Mouse (Mus musculus) kidney, postnatal 14 days (tissue): ENCODE measurements around the gene Sod2.
"Not testable (repeated sequence)": the region's sequence is repeated elsewhere in the genome, so short reads cannot be mapped to it uniquely, and the experiment has no call there.

Experiments
- DNase-seq: peaks from one replicate; pipeline ENCODE4 v3.0.0; 2022; ENCODE audit warnings: mixed read lengths

Sod2 gene

DNA sequence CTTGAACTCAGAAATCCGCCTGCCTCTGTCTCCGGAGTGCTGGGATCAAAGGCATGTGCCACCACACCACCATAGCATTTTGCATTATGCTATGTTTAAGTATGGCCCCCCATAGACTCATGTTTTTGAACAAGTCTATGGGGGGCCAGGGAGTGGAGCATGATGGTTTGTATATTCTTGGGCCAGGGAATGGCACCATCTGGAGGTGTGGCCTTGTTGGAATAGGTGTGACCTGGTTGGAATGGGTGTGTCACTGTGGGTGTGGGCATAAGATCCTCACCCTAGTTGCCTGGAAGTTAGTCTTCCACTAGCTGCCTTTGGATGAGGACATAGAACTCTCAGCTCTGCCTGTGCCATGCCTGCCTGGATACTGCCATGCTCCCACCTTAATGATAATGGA is at the start of gene Sod2:
Sod2 (plus strand) TSS at position 301 of the 400 bp plus-strand sequence.
- not testable (repeated sequence) for DNase-seq

GRCm38 (mm10) chr17:12959377-12959776 is 47.3 kb upstream of the Sod2 start:
- DNase-seq: not testable (repeated sequence)

DNA sequence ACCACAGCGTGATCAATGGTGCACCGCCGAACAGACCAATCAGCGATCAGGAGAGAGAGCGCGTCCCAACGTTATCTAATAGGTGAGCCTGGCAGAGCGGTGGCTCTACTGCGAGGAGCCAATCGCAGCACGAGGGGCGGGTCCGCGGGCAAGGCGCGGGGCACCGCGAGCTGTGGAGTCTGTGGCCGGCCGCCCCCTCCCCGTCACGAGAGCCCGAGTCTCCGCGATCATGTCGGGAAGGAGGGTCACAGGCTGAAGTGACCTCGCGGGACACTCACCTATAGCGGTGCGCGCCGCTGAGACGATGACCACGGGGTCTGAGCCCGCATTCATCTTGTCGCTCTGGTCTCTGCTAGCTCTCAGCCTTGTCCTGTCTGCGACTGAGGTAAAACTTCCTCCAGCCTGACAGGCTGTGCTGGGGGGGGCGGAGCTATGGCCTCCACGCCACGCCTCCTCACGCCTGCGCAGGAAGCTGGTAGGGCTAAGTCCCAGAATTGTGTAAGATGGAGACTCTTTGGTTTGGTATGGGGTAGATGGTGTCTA is 46.2 kb upstream of the Sod2 start, which contains the start of gene Acat2:
Acat2 (minus strand) TSS at position 417 of the 543 bp plus-strand sequence.
- peak; percentile 95 for DNase-seq

DNA sequence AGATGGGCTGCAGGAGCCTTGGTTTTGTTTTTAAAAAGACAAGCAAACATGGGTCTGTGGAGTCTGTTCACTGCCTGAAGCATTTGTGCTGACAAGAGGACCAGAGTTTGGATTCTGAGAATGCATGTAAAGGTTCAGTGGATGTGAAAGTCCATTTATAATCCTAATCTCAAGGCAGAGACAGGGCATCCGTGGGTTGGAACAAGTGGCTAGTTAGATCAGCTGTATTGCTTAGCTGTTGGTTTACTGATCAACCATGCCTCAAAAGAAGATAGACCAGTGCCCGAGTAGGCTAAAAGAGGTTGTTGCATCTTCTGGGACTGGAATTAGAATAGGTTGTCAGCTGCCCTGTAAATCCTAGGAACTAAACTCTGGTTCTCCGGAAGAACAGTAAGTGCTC is 43.2 kb upstream of the Sod2 start:
- DNase-seq: peak; percentile 29

DNA sequence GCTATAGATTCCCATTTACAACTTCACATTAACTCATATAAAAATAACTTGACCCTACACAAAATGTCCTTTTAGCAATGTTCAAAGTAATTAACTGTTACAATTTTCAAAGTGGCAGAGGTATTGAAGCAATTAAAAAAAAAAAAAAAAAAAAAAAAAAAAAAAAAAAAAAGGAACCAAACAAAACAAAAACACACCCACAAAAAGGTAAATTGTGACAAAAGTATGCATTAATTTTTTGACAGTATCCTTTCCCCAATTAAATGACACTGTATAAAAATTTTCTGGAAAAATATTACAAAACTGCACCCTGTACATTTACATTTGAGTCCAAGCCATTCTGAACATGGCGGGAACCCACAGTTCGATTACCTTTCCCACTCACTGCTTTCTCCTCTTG is 39.5 kb upstream of the Sod2 start:
- no peak for DNase-seq

DNA sequence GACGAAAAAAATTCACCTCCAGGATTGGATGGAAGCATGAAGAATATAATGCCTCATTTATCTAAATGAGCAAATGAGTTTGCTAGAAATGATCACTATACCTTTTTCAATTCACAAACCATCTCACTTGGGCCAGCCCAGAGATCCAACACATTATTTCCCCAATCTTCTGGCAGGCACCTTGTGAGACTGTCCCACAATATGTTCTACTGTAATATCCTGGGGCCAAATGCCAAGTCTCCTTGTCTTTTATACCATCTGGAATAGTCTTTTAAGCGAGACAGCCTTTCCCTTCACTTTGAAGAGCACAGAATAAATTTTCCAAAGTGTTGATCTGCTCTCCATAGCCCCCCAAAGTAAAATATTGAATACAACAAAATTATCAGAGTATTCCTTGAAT is 32.8 kb upstream of the Sod2 start:
- DNase-seq: no peak

- DNase-seq: no peak
Observed at GRCm38 (mm10) chr17:12978546-12978945, 28.1 kb upstream of the Sod2 start.

GRCm38 (mm10) chr17:12983988-12984387 is 22.7 kb upstream of the Sod2 start:
- DNase-seq: no peak

DNA sequence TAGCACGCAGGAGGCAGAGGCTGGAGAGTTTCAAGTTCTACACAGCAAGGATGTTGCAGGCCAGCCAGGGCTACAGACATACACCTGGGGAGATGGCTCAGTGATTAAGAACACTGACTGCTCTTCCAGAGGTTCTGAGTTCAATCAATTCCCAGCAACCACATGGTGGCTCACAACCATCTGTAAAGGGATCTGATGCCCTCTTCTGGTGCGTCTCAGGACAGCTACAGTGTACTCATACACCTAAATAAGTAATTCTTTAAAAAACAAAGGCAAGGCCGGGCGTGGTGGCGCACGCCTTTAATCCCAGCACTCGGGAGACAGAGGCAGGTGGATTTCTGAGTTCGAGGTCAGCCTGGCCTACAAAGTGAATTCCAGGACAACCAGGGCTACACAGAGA is 18.6 kb upstream of the Sod2 start:
- DNase-seq: not testable (repeated sequence)

GRCm38 (mm10) chr17:12990567-12991145 is 16.0 kb upstream of the Sod2 start:
- DNase-seq: no peak

GRCm38 (mm10) chr17:12991194-12991634 is 15.4 kb upstream of the Sod2 start:
- DNase-seq: peak; percentile 34

DNA sequence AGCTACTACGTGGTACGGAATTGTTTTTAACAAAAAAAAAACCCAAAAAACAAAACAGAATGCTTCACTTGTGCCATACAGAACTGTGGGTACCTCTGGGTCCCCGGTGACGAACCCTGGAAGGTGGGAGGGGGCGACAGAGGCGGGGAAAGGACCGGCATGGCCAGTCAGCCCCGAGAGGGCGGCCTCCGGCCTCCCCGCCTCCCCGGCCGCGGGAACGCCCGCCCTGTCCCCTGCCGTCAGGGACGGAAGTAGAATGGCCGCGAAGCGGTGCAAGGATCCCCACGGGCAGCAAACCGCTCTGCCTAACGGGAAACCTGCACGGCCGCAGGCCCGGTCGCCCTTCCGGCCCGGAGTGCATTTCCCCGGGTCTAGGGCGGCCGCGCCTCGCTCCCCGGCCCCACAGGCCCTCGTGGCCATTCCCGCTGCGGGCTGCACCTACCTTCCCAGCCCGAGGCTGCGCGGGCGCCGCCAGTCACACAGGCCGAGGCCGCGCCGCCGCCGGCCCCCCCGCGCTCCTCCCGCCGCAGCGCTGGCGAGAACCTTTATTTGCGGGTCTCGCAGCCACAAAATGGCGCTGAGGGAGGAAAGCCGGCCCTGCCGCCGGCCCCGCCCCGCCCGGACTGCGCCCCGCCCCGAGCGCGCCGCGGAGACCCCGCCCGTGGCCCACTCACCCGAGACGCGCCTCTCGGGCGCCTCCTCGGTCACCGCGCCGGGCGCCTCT is 14.8 kb upstream of the Sod2 start:
- DNase-seq: peak; percentile 95

- peak; percentile 98 for DNase-seq
Observed at GRCm38 (mm10) chr17:12992470-12992991, 14.1 kb upstream of the Sod2 start.

- DNase-seq: no peak
Observed at GRCm38 (mm10) chr17:12994069-12994468, 12.6 kb upstream of the Sod2 start, which contains the start of gene Wtap. TSS of gene Wtap (minus strand) at chr17:12994169.

- peak; percentile 80 for DNase-seq
Observed at GRCm38 (mm10) chr17:12996345-12996744, 10.3 kb upstream of the Sod2 start.

DNA sequence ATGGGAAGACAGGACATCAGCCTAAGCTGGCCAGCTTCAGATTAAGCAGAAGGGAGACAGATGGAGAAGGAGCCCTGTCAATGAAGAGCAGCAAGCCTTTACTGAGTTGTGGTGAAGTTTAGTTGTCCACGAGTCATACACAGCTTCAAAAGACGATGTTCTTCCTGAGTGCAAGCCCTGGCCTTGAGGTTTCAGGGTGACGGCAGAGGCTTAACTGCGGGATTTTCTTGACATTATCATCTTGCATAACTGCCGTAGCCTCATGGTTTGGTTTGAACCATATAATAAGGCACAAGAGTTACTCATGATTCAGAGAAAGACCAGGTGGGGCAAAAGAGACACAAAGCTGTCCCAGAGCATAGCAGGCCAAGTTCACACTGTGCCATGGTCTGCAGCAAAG is 8.8 kb upstream of the Sod2 start:
- no peak for DNase-seq

DNA sequence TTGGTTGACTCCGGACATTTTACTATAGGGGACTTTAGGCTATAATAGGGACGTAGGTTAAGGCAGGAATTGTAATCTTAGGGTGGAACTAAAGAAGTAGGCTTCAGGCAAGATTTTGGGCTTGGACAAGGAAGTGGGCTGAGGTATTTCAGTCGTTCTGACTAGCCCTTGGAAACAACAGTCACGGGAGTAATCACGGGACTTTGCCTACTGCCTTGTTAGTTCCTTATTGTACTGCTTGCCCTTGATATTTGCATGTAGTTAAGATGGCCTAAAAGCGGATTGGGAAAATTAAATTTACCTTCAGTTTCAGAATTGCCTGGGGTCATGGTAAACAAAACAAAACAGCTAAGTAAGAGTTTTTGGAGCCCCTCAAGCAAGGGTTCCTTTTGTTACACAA is 7.6 kb upstream of the Sod2 start:
- DNase-seq: no peak

- not testable (repeated sequence) for DNase-seq
Observed at GRCm38 (mm10) chr17:13002243-13002642, 4.4 kb upstream of the Sod2 start.

GRCm38 (mm10) chr17:13004436-13004835 is 2.2 kb upstream of the Sod2 start:
- not testable (repeated sequence) for DNase-seq

DNA sequence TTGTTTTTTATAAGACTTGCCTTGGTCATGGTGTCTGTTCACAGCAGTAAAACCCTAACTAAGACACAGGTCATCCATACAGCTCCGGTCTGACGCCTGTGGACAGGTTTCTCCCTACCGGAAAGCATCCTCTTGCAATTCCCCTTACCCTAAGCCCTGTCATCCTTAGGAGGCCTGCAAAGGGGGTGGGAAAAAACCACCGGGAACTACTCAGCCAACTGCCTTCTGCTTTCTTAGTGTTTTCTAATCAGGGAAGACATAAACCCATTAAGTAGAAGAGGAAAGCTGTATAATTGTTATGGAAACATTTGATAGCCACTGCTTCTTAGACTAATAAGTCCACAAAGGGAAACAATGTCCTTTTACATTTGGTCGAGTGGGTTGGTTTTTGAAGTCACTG is 338 bp downstream of the Sod2 start:
- DNase-seq: no peak

DNA sequence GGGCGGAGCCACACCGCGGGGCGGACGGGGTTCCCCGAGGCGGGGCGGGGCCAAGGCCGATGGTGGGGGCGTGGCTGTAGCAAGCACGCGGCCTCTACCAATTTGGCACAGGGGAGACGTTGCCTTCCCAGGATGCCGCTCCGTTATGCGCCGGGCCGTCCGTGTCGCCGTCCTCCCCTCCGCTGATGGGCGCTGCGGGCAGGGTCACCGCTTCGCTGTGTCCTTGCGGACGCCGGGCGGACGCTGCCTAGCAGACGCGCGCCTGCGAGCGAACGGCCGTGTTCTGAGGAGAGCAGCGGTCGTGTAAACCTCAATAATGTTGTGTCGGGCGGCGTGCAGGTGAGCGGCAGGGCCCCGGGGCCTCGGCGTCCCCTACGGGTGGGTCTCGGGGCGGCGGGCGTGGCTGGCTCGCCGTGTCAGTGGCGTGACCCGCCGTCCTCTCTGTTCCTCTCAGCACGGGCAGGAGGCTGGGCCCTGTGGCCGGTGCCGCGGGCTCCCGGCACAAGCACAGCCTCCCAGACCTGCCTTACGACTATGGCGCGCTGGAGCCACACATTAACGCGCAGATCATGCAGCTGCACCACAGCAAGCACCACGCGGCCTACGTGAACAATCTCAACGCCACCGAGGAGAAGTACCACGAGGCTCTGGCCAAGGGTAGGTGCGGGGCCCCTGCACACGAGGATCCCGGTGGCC is 1.2 kb downstream of the Sod2 start:
- peak; percentile 99 for DNase-seq

DNA sequence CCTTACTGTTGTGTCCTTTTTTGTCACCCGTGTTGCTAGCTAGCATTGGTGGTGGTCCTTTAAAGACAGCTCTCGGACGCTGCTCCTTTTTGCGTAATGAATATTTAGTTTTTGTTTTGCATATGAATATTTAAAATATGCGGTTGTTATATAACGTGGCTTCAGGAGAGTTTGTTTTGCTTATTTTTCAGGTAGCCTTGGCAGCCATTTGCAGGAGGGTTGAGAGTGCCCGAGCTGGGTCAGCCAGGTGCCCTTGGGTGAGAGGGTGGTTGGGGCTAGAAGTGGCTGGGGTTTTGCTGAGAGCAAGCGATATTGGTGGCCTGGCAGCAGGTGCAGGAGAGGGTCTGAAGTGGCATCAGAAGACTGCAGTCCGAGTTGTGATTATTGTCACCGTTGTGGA is 1.9 kb downstream of the Sod2 start:
- DNase-seq: peak; percentile 56

- peak; percentile 60 for DNase-seq
Observed at GRCm38 (mm10) chr17:13009887-13010286, 3.2 kb downstream of the Sod2 start.
